Mouse (Mus musculus): ENCODE data around the gene Bicc1. TPM values are rescaled to one million over a fixed set of nuclear protein-coding genes. Genes with fewer than 3 reads are reported as not detected.

Gene Bicc1
- polyA plus RNA-seq, 1 experiment from 2014 or later, result 8.9 TPM

GRCm38 (mm10) chr10:71140281-71140845 lies 19.1 kb downstream of the Bicc1 start:
- no peaks in the 10 kb centered on the region for H3K36me3 ChIP-seq (ENCODE audit: control insufficient read depth, insufficient read depth, low read length)
- H3K4me1 ChIP-seq (replicated peaks; ENCODE audit: control insufficient read depth, insufficient read depth, low read length), result no peaks in the 10 kb centered on the region
- no peak overlapping the region for H3K27ac ChIP-seq (ENCODE audit: low read depth, low read length)
- WGBS, result 77% methylated on average over 6 of the region's 6 CpGs
- H3K4me3 ChIP-seq (ENCODE audit: low read depth, low read length), result no peak overlapping the region
- no peak overlapping the region for H3K9ac ChIP-seq (ENCODE audit: low read depth, low read length)
- H3K9me3 ChIP-seq (ENCODE audit: control insufficient read depth, low read length), result no peaks in the 10 kb centered on the region
- no peaks in the 10 kb centered on the region for H3K27me3 ChIP-seq (replicated peaks; ENCODE audit: control insufficient read depth, insufficient read depth, low read length)
- ATAC-seq (replicated peaks; ENCODE audit: low FRiP score), result no peak
- no peak overlapping the region for H3K4me2 ChIP-seq
- DNase-seq (ENCODE audit: low spot score), result no peak

- DNase-seq (ENCODE audit: low spot score), result no peak
- no peak for ATAC-seq (replicated peaks; ENCODE audit: low FRiP score)
- no peaks in the 10 kb centered on the region for H3K27me3 ChIP-seq (replicated peaks; ENCODE audit: control insufficient read depth, insufficient read depth, low read length)
- H3K9ac ChIP-seq (ENCODE audit: low read depth, low read length), result no peak overlapping the region
- H3K4me3 ChIP-seq (ENCODE audit: low read depth, low read length), result no peak overlapping the region
- H3K9me3 ChIP-seq (ENCODE audit: control insufficient read depth, low read length), result no peaks in the 10 kb centered on the region
- H3K4me1 ChIP-seq (replicated peaks; ENCODE audit: control insufficient read depth, insufficient read depth, low read length), result no peaks in the 10 kb centered on the region
- 82% methylated on average over 2 of the region's 2 CpGs for WGBS
- H3K4me2 ChIP-seq, result no peak overlapping the region
- H3K27ac ChIP-seq (ENCODE audit: low read depth, low read length), result no peak overlapping the region
- H3K36me3 ChIP-seq (ENCODE audit: control insufficient read depth, insufficient read depth, low read length), result no peaks in the 10 kb centered on the region
Observed at GRCm38 (mm10) chr10:71138852-71139197, 20.7 kb downstream of the Bicc1 start.

- 78% methylated on average over 13 of the region's 14 CpGs for WGBS
- DNase-seq (ENCODE audit: low spot score) (no peak), ATAC-seq (replicated peaks; ENCODE audit: low FRiP score) (no peak)
- no peak overlapping the region for H3K4me2 ChIP-seq
- no peaks in the 10 kb centered on the region for H3K9me3 ChIP-seq (ENCODE audit: control insufficient read depth, low read length)
- H3K4me1 ChIP-seq (replicated peaks; ENCODE audit: control insufficient read depth, insufficient read depth, low read length), result no peaks in the 10 kb centered on the region
- H3K27me3 ChIP-seq (replicated peaks; ENCODE audit: control insufficient read depth, insufficient read depth, low read length), result no peaks in the 10 kb centered on the region
- H3K4me3 ChIP-seq (ENCODE audit: low read depth, low read length), result no peak overlapping the region
- no peak overlapping the region for H3K9ac ChIP-seq (ENCODE audit: low read depth, low read length)
- H3K36me3 ChIP-seq (ENCODE audit: control insufficient read depth, insufficient read depth, low read length), result no peaks in the 10 kb centered on the region
- H3K27ac ChIP-seq (ENCODE audit: low read depth, low read length), result no peak overlapping the region
Observed at GRCm38 (mm10) chr10:71138132-71138851, 21.2 kb downstream of the Bicc1 start.

- WGBS, result 88% methylated on average over 9 of the region's 9 CpGs
- no peak for DNase-seq (ENCODE audit: low spot score)
- no peaks in the 10 kb centered on the region for H3K9me3 ChIP-seq (ENCODE audit: control insufficient read depth, low read length)
Observed at GRCm38 (mm10) chr10:71137606-71138005, 21.9 kb downstream of the Bicc1 start.

GRCm38 (mm10) chr10:71131333-71131732 lies 28.2 kb downstream of the Bicc1 start:
- Histone ChIP-seq H3K9me3 (ENCODE audit: control insufficient read depth, low read length) (no peaks in the 10 kb centered on the region), H3K4me3 (ENCODE audit: low read depth, low read length) (no peak overlapping the region), H3K27ac (ENCODE audit: low read depth, low read length) (no peak overlapping the region), H3K27me3 (replicated peaks; ENCODE audit: control insufficient read depth, insufficient read depth, low read length) (no peaks in the 10 kb centered on the region), H3K4me1 (replicated peaks; ENCODE audit: control insufficient read depth, insufficient read depth, low read length) (no peaks in the 10 kb centered on the region), H3K36me3 (ENCODE audit: control insufficient read depth, insufficient read depth, low read length) (no peaks in the 10 kb centered on the region), H3K4me2 (no peak overlapping the region), H3K9ac (ENCODE audit: low read depth, low read length) (no peak overlapping the region)
- DNase-seq (ENCODE audit: low spot score), result no peak
- 58% methylated on average over 9 of the region's 9 CpGs for WGBS
- ATAC-seq (replicated peaks; ENCODE audit: low FRiP score), result no peak

More at GRCm38 (mm10) chr10:71137606-71138005, 21.9 kb downstream of the Bicc1 start:
- no peak for ATAC-seq (replicated peaks; ENCODE audit: low FRiP score)
- Histone ChIP-seq H3K9ac (ENCODE audit: low read depth, low read length) (no peak overlapping the region), H3K36me3 (ENCODE audit: control insufficient read depth, insufficient read depth, low read length) (no peaks in the 10 kb centered on the region), H3K27me3 (replicated peaks; ENCODE audit: control insufficient read depth, insufficient read depth, low read length) (no peaks in the 10 kb centered on the region), H3K27ac (ENCODE audit: low read depth, low read length) (no peak overlapping the region), H3K4me1 (replicated peaks; ENCODE audit: control insufficient read depth, insufficient read depth, low read length) (no peaks in the 10 kb centered on the region), H3K4me2 (no peak overlapping the region), H3K4me3 (ENCODE audit: low read depth, low read length) (no peak overlapping the region)

GRCm38 (mm10) chr10:71130261-71130660 lies 29.2 kb downstream of the Bicc1 start:
- H3K9ac ChIP-seq (ENCODE audit: low read depth, low read length), result no peak overlapping the region
- no peak for DNase-seq (ENCODE audit: low spot score)
- no peaks in the 10 kb centered on the region for H3K27me3 ChIP-seq (replicated peaks; ENCODE audit: control insufficient read depth, insufficient read depth, low read length)
- H3K9me3 ChIP-seq (ENCODE audit: control insufficient read depth, low read length), result no peaks in the 10 kb centered on the region
- H3K4me2 ChIP-seq, result no peak overlapping the region
- no peaks in the 10 kb centered on the region for H3K36me3 ChIP-seq (ENCODE audit: control insufficient read depth, insufficient read depth, low read length)
- ATAC-seq (replicated peaks; ENCODE audit: low FRiP score), result 0 out of 2 replicates have a peak, but pooled peaks have one; percentile 36
- H3K27ac ChIP-seq (ENCODE audit: low read depth, low read length), result no peak overlapping the region
- H3K4me3 ChIP-seq (ENCODE audit: low read depth, low read length), result no peak overlapping the region
- no peaks in the 10 kb centered on the region for H3K4me1 ChIP-seq (replicated peaks; ENCODE audit: control insufficient read depth, insufficient read depth, low read length)
- WGBS, result 50% methylated on average over 9 of the region's 9 CpGs

- Histone ChIP-seq H3K27ac (ENCODE audit: low read depth, low read length) (no peak overlapping the region), H3K27me3 (replicated peaks; ENCODE audit: control insufficient read depth, insufficient read depth, low read length) (no peaks in the 10 kb centered on the region), H3K9ac (ENCODE audit: low read depth, low read length) (no peak overlapping the region), H3K9me3 (ENCODE audit: control insufficient read depth, low read length) (no peaks in the 10 kb centered on the region), H3K4me2 (no peak overlapping the region), H3K4me3 (ENCODE audit: low read depth, low read length) (no peak overlapping the region), H3K36me3 (ENCODE audit: control insufficient read depth, insufficient read depth, low read length) (no peaks in the 10 kb centered on the region), H3K4me1 (replicated peaks; ENCODE audit: control insufficient read depth, insufficient read depth, low read length) (no peaks in the 10 kb centered on the region)
- WGBS, result 59% methylated on average over 8 of the region's 8 CpGs
- ATAC-seq (replicated peaks; ENCODE audit: low FRiP score) (no peak), DNase-seq (ENCODE audit: low spot score) (no peak)
Observed at GRCm38 (mm10) chr10:71127951-71128331, 31.6 kb downstream of the Bicc1 start.

GRCm38 (mm10) chr10:71127278-71127950 lies 32.1 kb downstream of the Bicc1 start:
- Histone ChIP-seq H3K9ac (ENCODE audit: low read depth, low read length) (no peak overlapping the region), H3K4me2 (no peak overlapping the region), H3K27ac (ENCODE audit: low read depth, low read length) (no peak overlapping the region), H3K9me3 (ENCODE audit: control insufficient read depth, low read length) (no peaks in the 10 kb centered on the region), H3K4me3 (ENCODE audit: low read depth, low read length) (no peak overlapping the region), H3K36me3 (ENCODE audit: control insufficient read depth, insufficient read depth, low read length) (no peaks in the 10 kb centered on the region), H3K27me3 (replicated peaks; ENCODE audit: control insufficient read depth, insufficient read depth, low read length) (no peaks in the 10 kb centered on the region), H3K4me1 (replicated peaks; ENCODE audit: control insufficient read depth, insufficient read depth, low read length) (no peaks in the 10 kb centered on the region)
- no peak for DNase-seq (ENCODE audit: low spot score)
- ATAC-seq (replicated peaks; ENCODE audit: low FRiP score), result no peak
- WGBS, result 75% methylated on average over 13 of the region's 13 CpGs

GRCm38 (mm10) chr10:71123974-71124373 lies 35.5 kb downstream of the Bicc1 start:
- ATAC-seq (replicated peaks; ENCODE audit: low FRiP score), result no peak
- Histone ChIP-seq H3K9ac (ENCODE audit: low read depth, low read length) (no peak overlapping the region), H3K4me1 (replicated peaks; ENCODE audit: control insufficient read depth, insufficient read depth, low read length) (no peaks in the 10 kb centered on the region), H3K27me3 (replicated peaks; ENCODE audit: control insufficient read depth, insufficient read depth, low read length) (no peaks in the 10 kb centered on the region), H3K9me3 (ENCODE audit: control insufficient read depth, low read length) (no peaks in the 10 kb centered on the region), H3K4me3 (ENCODE audit: low read depth, low read length) (no peak overlapping the region), H3K4me2 (no peak overlapping the region), H3K36me3 (ENCODE audit: control insufficient read depth, insufficient read depth, low read length) (no peaks in the 10 kb centered on the region), H3K27ac (ENCODE audit: low read depth, low read length) (no peak overlapping the region)
- no peak for DNase-seq (ENCODE audit: low spot score)
- WGBS, result 55% methylated on average over 3 of the region's 3 CpGs

All from liver, embryonic 11.5 days (tissue).